Mouse (Mus musculus) lung, postnatal 0 days (tissue): ENCODE results near the gene Otud7a.

Source experiments
- CTCF ChIP-seq: IDR thresholded peaks from 2 replicates; pipeline ENCODE4 v1.5.1; 2016; ENCODE audit warnings: antibody characterized with exemption, mild to moderate bottlenecking
- EP300 ChIP-seq: IDR thresholded peaks from 2 replicates; pipeline ENCODE4 v1.6.1; 2016; ENCODE audit warnings: antibody characterized with exemption, mild to moderate bottlenecking, control low read depth

DNA sequence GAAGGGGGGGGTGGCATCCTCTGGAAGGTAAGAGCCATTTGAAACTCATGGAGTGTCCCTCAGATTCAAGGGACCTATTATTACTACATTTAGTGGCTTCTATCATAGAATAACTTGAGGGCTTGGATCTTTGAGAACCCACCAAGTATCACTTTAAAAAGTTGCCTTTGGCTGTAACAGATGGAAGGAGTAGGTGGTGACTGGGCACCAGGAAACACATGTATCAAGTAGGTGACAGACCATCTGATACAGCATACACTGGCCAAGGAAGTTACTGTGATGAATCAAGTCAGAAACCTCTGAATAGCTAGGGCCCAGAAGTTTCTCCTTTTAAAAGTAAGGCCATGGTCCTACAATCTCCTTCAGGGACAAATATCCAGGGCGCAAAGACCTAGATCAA lies 298.6 kb downstream of the Otud7a start:
- TF ChIP-seq CTCF (no peak), EP300 (no peak)
